Mouse (Mus musculus) spleen, postnatal 10 days (tissue): ENCODE measurements around the gene Gm853.
"Not testable (repeated sequence)": the region's sequence is repeated elsewhere in the genome, so short reads cannot be mapped to it uniquely, and the experiment has no call there.

Source experiments
- DNase-seq, 2 experiments: peaks; one replicate each; pipeline ENCODE4 v3.0.0; 2021 to 2022; ENCODE audit warnings: low spot score in 2 of 2

Gm853 gene

DNA sequence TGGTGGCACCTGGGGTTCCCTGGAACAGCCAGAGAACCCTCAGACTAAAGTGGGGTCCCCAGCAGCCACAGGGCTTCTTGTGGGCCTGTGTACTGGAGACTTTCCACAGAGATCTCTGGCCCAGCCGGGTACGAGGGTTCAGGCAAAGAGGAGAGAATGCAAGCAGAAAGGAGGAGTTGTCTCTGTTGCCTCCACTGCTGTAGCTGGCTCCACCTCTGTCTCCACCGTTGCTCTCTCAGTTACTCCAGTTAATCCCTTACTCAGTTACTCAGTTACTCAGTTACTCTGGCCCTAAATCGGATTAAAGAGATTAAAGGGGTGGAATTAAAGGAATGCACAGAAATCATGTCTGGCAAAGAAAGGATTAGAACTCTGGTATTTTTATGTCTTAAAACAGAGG lies at the start of gene Gm853:
Gm853 (minus strand) TSS at position 223 of the 400 bp plus-strand sequence.
- no peak for DNase-seq

GRCm38 (mm10) chr4:130270611-130271347 lies 48.6 kb upstream of the Gm853 start:
- no peak for DNase-seq

DNA sequence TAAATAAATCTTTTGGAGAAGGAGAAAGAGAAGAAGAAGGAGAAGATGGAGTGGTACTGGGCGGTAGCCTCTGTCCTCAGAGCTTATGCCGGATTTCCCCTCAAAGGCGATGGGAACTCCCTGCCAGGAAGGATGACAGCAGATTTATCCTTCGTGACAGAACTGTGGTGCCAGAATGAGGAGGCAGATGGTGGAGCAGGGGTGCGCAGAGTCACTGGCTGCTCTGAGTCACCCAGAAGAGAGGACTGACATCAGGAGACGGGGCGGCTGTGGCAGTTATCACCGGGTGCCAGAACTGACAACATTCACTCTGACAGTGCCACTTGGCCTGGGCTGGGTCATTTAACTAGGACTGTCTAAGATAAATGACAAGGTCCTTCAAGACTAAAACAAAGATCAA lies 47.9 kb upstream of the Gm853 start:
- peak in 1 of 2 experiments; percentile 38 for DNase-seq

- DNase-seq, result no peak
These were observed 46.5 kb upstream of the Gm853 start for GRCm38 (mm10) chr4:130268736-130269135.

DNA sequence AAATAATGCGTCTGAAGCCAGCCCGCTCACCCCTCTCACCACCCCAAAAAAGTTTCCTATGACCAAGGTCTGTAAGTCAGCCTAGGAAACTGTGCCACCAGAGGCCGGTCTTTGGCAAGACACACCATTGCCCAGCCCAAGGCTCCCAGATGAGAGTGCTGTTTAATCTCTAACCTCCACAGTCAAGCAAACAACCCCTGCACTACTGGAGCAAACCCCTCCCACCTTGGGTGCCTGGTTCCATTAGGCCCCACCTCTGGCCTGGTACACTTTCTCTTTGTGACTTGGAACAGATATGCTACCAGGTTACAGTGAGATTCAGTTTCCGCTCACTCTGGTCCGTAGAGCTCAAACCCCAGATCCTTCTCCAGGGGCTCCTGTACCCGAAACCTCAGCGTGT lies 44.9 kb upstream of the Gm853 start:
- peak in 1 of 2 experiments; percentile 45 for DNase-seq

GRCm38 (mm10) chr4:130266601-130267000 lies 44.4 kb upstream of the Gm853 start:
- DNase-seq, result no peak

DNA sequence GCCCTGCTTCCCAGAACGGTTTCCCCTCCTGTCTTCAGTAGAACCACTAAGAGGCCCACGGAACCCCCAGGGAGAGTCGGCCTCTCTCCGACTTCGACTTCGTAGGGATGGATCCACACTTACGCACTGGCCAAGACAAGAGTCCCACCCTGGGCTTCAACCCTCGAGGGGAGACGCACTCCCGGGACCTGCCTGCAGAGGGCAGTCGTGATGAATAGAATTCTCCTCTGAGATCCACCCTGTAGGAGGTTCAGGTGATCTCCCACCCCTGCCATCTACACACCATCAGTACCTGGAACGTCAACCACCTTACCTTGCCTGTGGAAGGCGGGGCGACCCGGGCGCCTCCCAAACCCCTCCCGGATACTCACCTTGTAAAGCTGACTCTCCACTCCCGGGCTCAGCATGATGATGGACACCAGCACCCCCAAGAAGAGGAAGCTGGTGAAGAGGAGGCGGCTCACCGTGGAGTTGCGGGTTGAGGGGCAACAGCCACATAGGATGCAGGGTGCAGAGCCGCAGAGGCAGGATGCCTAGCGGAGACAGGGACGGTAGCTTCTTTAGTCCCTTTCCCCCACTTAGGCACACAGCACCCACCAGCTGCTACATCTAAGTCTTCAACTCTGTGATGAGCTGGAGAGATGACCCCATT lies 42.6 kb upstream of the Gm853 start:
- DNase-seq, result peak; percentile 80 to 84

- no peak for DNase-seq
These were observed 41.9 kb upstream of the Gm853 start for GRCm38 (mm10) chr4:130264131-130264530.

GRCm38 (mm10) chr4:130260406-130260805 lies 38.2 kb upstream of the Gm853 start:
- no peak for DNase-seq

- DNase-seq, result peak; percentile 94 to 96
These were observed 30.4 kb upstream of the Gm853 start for GRCm38 (mm10) chr4:130252441-130253157.

GRCm38 (mm10) chr4:130251763-130252162 lies 29.6 kb upstream of the Gm853 start:
- peak; percentile 41 to 62 for DNase-seq

DNA sequence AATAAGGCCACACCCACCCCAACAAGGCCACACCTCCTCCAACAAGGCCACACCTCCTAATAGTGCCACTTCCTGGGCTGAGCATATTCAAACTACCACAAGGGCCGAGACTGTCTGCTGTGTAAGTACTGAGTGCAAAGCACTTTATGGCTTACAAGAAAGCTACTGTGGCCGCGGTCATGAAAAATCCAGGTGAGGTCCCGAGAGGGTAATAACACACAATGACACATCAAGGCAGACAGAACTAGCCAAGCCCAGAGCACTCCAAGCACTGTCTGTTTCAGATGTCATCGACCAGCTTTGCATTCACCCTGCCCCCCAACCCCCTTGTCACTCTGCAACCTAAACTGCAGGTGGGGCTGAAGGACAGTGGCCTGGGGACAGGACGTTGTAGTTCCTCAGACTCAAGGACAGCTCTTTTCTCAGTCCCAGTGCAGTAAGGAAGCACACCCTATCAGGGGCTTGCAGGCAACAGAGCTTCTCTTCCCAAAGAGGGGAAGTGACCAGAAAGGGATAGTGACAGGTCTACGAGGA lies 29.0 kb upstream of the Gm853 start:
- peak in 1 of 2 experiments; percentile 57 for DNase-seq

DNA sequence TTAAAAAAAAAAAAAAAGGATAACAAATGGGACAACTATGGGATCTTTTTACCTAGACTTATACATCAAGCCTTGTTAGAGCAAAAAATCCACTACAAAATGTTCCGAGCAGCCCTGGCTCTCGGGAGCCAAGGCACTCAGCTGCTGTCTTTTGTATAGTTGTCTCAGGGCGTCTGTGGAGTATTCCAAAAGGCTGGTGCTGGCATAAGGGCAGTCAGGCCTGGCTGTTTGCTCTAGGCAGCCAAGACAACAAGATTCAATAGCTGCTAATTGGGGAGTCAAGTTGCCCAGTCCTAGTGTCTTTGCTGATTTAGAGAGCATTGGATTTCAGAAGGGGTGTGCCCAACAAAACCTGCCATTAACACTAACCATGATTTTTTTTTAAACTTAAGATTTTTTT lies 26.4 kb upstream of the Gm853 start:
- no peak for DNase-seq

GRCm38 (mm10) chr4:130246132-130246531 lies 23.9 kb upstream of the Gm853 start:
- peak; percentile 68 to 85 for DNase-seq

DNA sequence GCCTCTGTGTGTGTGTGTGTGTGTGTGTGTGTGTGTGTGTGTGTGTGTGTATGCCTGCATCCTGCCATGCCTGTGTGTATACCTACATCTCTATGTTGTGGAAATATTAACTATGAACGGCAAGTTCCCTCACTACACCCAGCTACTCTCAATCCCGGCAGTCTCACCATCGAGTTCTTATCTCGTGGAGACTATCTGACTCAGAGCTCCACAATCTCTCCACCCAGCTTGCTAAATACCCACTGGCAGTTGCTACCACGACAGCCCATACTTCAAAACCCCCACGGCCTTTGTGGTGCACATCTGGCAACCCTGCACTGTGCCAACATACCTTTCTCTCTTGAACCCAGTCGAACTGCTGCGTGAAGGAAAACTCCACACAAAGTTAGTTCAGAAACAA lies 22.5 kb upstream of the Gm853 start:
- no peak for DNase-seq

DNA sequence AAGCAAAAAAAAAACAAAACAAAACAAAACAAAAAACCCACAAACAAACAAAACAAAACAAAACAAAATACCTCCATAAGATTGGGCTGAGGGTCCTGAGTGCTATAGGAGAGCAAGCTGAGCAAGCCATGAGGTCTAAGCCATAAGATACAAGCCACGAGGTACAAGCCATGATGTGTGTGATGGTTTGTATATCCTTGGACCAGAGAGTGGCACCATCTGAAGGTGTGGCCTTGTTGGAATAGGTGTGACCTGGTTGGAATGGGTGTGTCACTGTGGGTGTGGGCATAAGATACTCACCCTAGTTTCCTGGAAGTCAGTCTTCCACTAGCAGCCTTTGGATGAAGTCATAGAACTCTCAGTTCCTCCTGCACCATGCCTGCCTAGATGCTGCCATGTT lies 21.4 kb upstream of the Gm853 start:
- not testable (repeated sequence) for DNase-seq

- DNase-seq, result no peak
These were observed 20.8 kb upstream of the Gm853 start for GRCm38 (mm10) chr4:130242956-130243355.

- DNase-seq, result peak in 1 of 2 experiments; percentile 60
These were observed 18.5 kb upstream of the Gm853 start for GRCm38 (mm10) chr4:130240695-130241094.

- DNase-seq, result no peak
These were observed 15.4 kb upstream of the Gm853 start for GRCm38 (mm10) chr4:130237607-130238006.

- no peak for DNase-seq
These were observed 14.2 kb upstream of the Gm853 start for GRCm38 (mm10) chr4:130236361-130236760.

DNA sequence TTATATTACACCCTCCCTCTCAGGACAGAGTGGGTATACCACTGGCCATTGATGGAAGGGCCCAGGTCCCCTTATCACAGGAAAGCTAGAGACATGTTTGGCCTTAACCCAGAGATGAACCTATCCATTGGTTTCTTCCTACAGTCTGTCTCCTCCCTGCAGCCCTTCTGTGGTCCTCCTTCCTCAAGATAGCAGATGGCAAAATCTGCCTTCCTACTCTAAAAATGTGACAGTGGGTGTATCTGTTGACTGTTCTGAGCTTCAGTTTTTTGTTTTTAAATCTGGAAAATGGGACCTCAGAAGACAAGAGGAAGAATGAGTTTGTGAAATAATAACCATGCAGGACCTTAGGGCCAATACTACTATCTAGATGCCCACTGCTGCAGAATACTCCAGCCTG lies 1.9 kb upstream of the Gm853 start:
- no peak for DNase-seq

- DNase-seq, result no peak
These were observed 2.0 kb downstream of the Gm853 start for GRCm38 (mm10) chr4:130220176-130220575.
